Comparison of ENCODE assay signal across 11 mouse cellular contexts in the genomic region with DNA sequence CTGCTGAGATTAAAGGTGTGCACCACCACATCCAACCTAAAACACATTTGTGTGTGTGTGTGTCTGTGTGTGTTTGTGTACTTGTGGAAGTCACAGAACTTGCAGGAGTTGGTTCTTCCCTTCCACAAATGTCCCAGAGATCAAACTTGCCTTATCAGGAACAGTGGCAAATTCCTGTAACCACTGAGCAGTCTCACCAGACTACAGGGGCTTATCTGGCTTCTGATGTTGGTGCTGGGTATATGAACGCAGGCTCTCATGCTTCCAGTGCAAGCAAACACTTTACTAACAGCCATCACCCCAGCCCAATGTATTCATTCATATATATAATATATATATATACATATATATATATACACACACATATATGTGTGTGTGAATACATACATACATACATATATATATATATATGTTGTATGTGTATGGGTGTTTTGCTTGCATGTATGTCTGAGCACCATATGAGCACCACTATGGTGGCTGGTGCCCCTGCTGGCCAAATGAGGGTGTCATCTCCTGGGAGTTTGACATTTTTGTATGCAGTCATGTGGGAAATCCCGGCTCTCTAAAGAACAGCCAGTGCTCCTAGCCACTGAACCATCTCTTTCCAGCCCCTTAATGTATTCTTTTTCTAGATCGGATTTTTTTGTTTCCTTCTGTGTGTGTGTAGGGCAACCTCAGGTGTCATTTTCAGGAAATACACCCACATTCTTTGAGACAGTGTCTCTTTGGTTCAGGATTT. TPM values are rescaled to one million over a fixed set of nuclear protein-coding genes. Genes with fewer than 3 reads are reported as not detected.
A peak's percentile ranks its signal among the peaks of the same experiment; 100 is the strongest.
DNase-seq lines count a peak whose midpoint lies in the region; ATAC-seq and TF ChIP-seq lines count a peak whose summit lies in the region.
"Had no signal": no experiment of that assay in that cellular context is flagged by ENCODE, and none has a peak within 500 bp of the region (broad histone marks: within the 10 kb centered on the region; RNA-seq: fewer than 3 reads in every experiment).

No protein-coding gene starts in this region.

- 0 out of 2 replicates have a peak, but pooled peaks cover 3% of the 10 kb centered on the region for H3K4me1 ChIP-seq in intestine, postnatal 0 days (replicated peaks; ENCODE audit: control insufficient read depth, insufficient read depth, low read length)
- H3K4me1 ChIP-seq in intestine, embryonic 15.5 days (replicated peaks) = no peaks in the 10 kb centered on the region
- H3K4me1 ChIP-seq in limb, embryonic 10.5 days = no peaks in the 10 kb centered on the region; the same call in 1 of the 2 replicates

- no peak overlapping the region for H3K4me2 ChIP-seq in intestine, postnatal 0 days (replicated peaks; ENCODE audit: low read depth)
- no peak overlapping the region for H3K4me2 ChIP-seq in intestine, embryonic 15.5 days (replicated peaks)
- H3K4me2 ChIP-seq: neural tube, embryonic 13.5 days had no signal

- no peak overlapping the region for H3K27ac ChIP-seq in intestine, postnatal 0 days (ENCODE audit: low read depth, low read length)
- no peak overlapping the region for H3K27ac ChIP-seq in intestine, embryonic 15.5 days
- no peak overlapping the region for H3K27ac ChIP-seq in limb, embryonic 10.5 days
- H3K27ac ChIP-seq: neural tube, embryonic 13.5 days had no signal

- no peaks in the 10 kb centered on the region for H3K27me3 ChIP-seq in intestine, postnatal 0 days (replicated peaks; ENCODE audit: control insufficient read depth, insufficient read depth, low read length)
- no peaks in the 10 kb centered on the region for H3K27me3 ChIP-seq in intestine, embryonic 15.5 days (replicated peaks)
- H3K27me3 ChIP-seq in limb, embryonic 10.5 days (ENCODE audit: low read depth, poor library complexity, severe bottlenecking) = no peaks in the 10 kb centered on the region
- H3K27me3 ChIP-seq: neural tube, embryonic 13.5 days had no signal

- peak; percentile 51 to 56 for DNase-seq in B cell, adult 2 months
- peak; percentile 57 for DNase-seq in R1 (ENCODE audit: low read depth, low spot score)
- no peak for DNase-seq in limb, embryonic 10.5 days (ENCODE audit: low spot score)
- DNase-seq in embryo, embryonic 10 days (ENCODE audit: low spot score) = no peak
- no peak for DNase-seq in left cerebral cortex, postnatal 36 days (ENCODE audit: low spot score in 2 of 2)
- DNase-seq: gastrocnemius, postnatal 10 days had no signal

- no peak overlapping the region for H3K4me3 ChIP-seq in intestine, postnatal 0 days (ENCODE audit: low read depth, low read length)
- H3K4me3 ChIP-seq in intestine, embryonic 15.5 days (replicated peaks) = no peak overlapping the region
- no peak overlapping the region for H3K4me3 ChIP-seq in limb, embryonic 10.5 days
- H3K4me3 ChIP-seq: neural tube, embryonic 13.5 days had no signal

- WGBS in intestine, postnatal 0 days = 63% methylated on average over 3 of the region's 3 CpGs
- 68% methylated on average over 3 of the region's 3 CpGs for WGBS in intestine, embryonic 15.5 days
- WGBS in limb, embryonic 10.5 days = 77% methylated on average over 3 of the region's 3 CpGs

- H3K9me3 ChIP-seq in intestine, postnatal 0 days (ENCODE audit: control insufficient read depth) = no peaks in the 10 kb centered on the region
- H3K9me3 ChIP-seq in intestine, embryonic 15.5 days = no peaks in the 10 kb centered on the region
- H3K9me3 ChIP-seq in limb, embryonic 10.5 days (replicated peaks) = no peaks in the 10 kb centered on the region
- H3K9me3 ChIP-seq: neural tube, embryonic 13.5 days had no signal

- TF ChIP-seq CTCF in intestine, postnatal 0 days (IDR thresholded peaks at IDR 0.05; ENCODE audit: low read depth) = peak; percentile 52

- H3K36me3 ChIP-seq in intestine, postnatal 0 days (ENCODE audit: control insufficient read depth, insufficient read depth) = no peaks in the 10 kb centered on the region
- no peaks in the 10 kb centered on the region for H3K36me3 ChIP-seq in intestine, embryonic 15.5 days
- H3K36me3 ChIP-seq in limb, embryonic 10.5 days = peaks cover 2% of the 10 kb centered on the region; the same call in 1 of the 2 replicates
- H3K36me3 ChIP-seq: neural tube, embryonic 13.5 days had no signal

- no peak for ATAC-seq in intestine, postnatal 0 days
- ATAC-seq in intestine, embryonic 15.5 days = no peak
- peak; percentile 34; the same call in 1 of the 2 replicates for ATAC-seq in megakaryocyte, adult 5-6 weeks (ENCODE audit: poor library complexity, severe bottlenecking)

- intact Hi-C loops in left cerebral cortex, postnatal 36 days (cut with DNase I) = no loop called here

- H3K9ac ChIP-seq in intestine, postnatal 0 days (ENCODE audit: low read depth, low read length) = no peak overlapping the region
- no peak overlapping the region for H3K9ac ChIP-seq in intestine, embryonic 15.5 days
- H3K9ac ChIP-seq: neural tube, embryonic 13.5 days had no signal

RNA-seq across cellular contexts. Expression of a gene that starts 2.2 kb away (rescaled TPM):
- 15.0 and 15.9 TPM in 2 replicates for polyA plus RNA-seq in intestine, postnatal 0 days (2015; fragmentation: Nextera tagmentation; extraction: Ambion mirVana)
- polyA plus RNA-seq in intestine, embryonic 15.5 days (2015; fragmentation: Nextera tagmentation; extraction: Ambion mirVana) = 44.9 and 49.1 TPM in 2 replicates
- total RNA-seq in megakaryocyte, adult 5-6 weeks (2015) = 13.7 and 21.6 TPM in 2 replicates
- 13.4 and 16.2 TPM in 2 replicates for total RNA-seq in megakaryocyte, adult 5-6 weeks (2017)
- 52.2 and 56.9 TPM in 2 replicates for polyA plus RNA-seq in limb, embryonic 10.5 days (2016; fragmentation: Nextera tagmentation; extraction: Ambion mirVana)
- total RNA-seq in left cerebral cortex, postnatal 36 days (2021) = 1 to 10 TPM; 6.2 to 6.6 TPM

RNA-seq across cellular contexts. Expression of a gene that starts 14.8 kb away (rescaled TPM):
- polyA plus RNA-seq in intestine, postnatal 0 days (2015; fragmentation: Nextera tagmentation; extraction: Ambion mirVana) = 0.07 TPM in 1 of 2 replicates, not detected in the other
- 0.11 and 0.16 TPM in 2 replicates for polyA plus RNA-seq in intestine, embryonic 15.5 days (2015; fragmentation: Nextera tagmentation; extraction: Ambion mirVana)
- total RNA-seq in megakaryocyte, adult 5-6 weeks (2015) = not detected in 2 replicates
- total RNA-seq in megakaryocyte, adult 5-6 weeks (2017) = 0.15 TPM in 1 of 2 replicates, not detected in the other
- 0.09 and 0.24 TPM in 2 replicates for polyA plus RNA-seq in limb, embryonic 10.5 days (2016; fragmentation: Nextera tagmentation; extraction: Ambion mirVana)
- total RNA-seq in left cerebral cortex, postnatal 36 days (2021) = under 1 TPM in 1 of 2 experiments, not detected in 1; 0.43 TPM
- total RNA-seq: gastrocnemius, postnatal 10 days had no signal
- polyA plus RNA-seq: liver, embryonic 16.5 days; neural tube, embryonic 13.5 days had no signal

RNA-seq across cellular contexts. Expression of a gene that starts 15.0 kb away (rescaled TPM):
- 169 and 174 TPM in 2 replicates for polyA plus RNA-seq in intestine, postnatal 0 days (2015; fragmentation: Nextera tagmentation; extraction: Ambion mirVana)
- 497 and 569 TPM in 2 replicates for polyA plus RNA-seq in intestine, embryonic 15.5 days (2015; fragmentation: Nextera tagmentation; extraction: Ambion mirVana)
- total RNA-seq in megakaryocyte, adult 5-6 weeks (2015) = 288 and 324 TPM in 2 replicates
- 271 and 290 TPM in 2 replicates for total RNA-seq in megakaryocyte, adult 5-6 weeks (2017)
- polyA plus RNA-seq in limb, embryonic 10.5 days (2016; fragmentation: Nextera tagmentation; extraction: Ambion mirVana) = 882 and 949 TPM in 2 replicates
- 100 to 1,000 TPM in 1 of 2 experiments, 10 to 100 TPM in 1; 86.3 to 112 TPM for total RNA-seq in left cerebral cortex, postnatal 36 days (2021)

Comparison
In these comparisons a context has a peak if more than half of its experiments do, and no peak if none do; other contexts are left out.
1. DNase-seq: peak in B cell, adult 2 months (2 of 2) and R1 (single experiment); none in limb, embryonic 10.5 days (single experiment), embryo, embryonic 10 days (single experiment) and left cerebral cortex, postnatal 36 days (0 of 2).